Mouse (Mus musculus) effector memory CD4-positive, alpha-beta T cell, adult 7 months (primary cell): ENCODE data around the gene Fcrls. TPM values are rescaled to one million over a fixed set of nuclear protein-coding genes. Genes with fewer than 3 reads are reported as not detected.

ENCODE experiments used
- polyA plus RNA-seq: library from polyadenylated mRNA; unstranded; fragments of 100-300 nt; shearing (Covaris generic); gene quantifications from one replicate; pipeline ENCODE4 v1.2.1, GENCODE M21; 2017

Fcrls gene
- 0.66 TPM for polyA plus RNA-seq

GRCm38 (mm10) chr3:87263436-87263835 lies at the start of gene Fcrls:
Gene Fcrls (minus strand): TSS chr3:87263738.

Other genes starting within 250 kb of the Fcrls start
- gene Kirrel, start 89.0 kb downstream of the Fcrls start, polyA plus RNA-seq: 0.56 TPM
- not detected for gene Cd5l, start 94.1 kb upstream of the Fcrls start, polyA plus RNA-seq
- 7.6 TPM for gene Fcrl1, start 112.6 kb upstream of the Fcrls start, polyA plus RNA-seq
- gene Fcrl5, start 172.0 kb upstream of the Fcrls start, polyA plus RNA-seq: not detected